Mouse (Mus musculus): Measurements from ENCODE around the gene Lrrc45.

Gene Lrrc45

GRCm38 (mm10) chr11:120704486-120705325, 9.0 kb upstream of the Lrrc45 start:
- no peak for DNase-seq (ENCODE audit: low spot score)

GRCm38 (mm10) chr11:120706120-120706519, 7.6 kb upstream of the Lrrc45 start:
- DNase-seq (ENCODE audit: low spot score) = no peak

- DNase-seq (ENCODE audit: low spot score) = no peak
These were observed 6.5 kb upstream of the Lrrc45 start for GRCm38 (mm10) chr11:120707225-120707624.

- DNase-seq (ENCODE audit: low spot score) = no peak
These were observed 5.8 kb upstream of the Lrrc45 start for GRCm38 (mm10) chr11:120707969-120708368.

GRCm38 (mm10) chr11:120709551-120709950, 4.2 kb upstream of the Lrrc45 start:
- DNase-seq (ENCODE audit: low spot score) = no peak

GRCm38 (mm10) chr11:120710672-120711071, 3.1 kb upstream of the Lrrc45 start:
- DNase-seq (ENCODE audit: low spot score) = no peak

- DNase-seq (ENCODE audit: low spot score) = no peak
These were observed 1.6 kb upstream of the Lrrc45 start for GRCm38 (mm10) chr11:120711980-120712604.

- peak; percentile 60 for DNase-seq (ENCODE audit: low spot score)
These were observed 755 bp upstream of the Lrrc45 start for GRCm38 (mm10) chr11:120712771-120713568.

- DNase-seq (ENCODE audit: low spot score) = no peak
These were observed 821 bp downstream of the Lrrc45 start for GRCm38 (mm10) chr11:120714546-120714945.

GRCm38 (mm10) chr11:120715131-120715530, 1.4 kb downstream of the Lrrc45 start:
- no peak for DNase-seq (ENCODE audit: low spot score)

GRCm38 (mm10) chr11:120719242-120719641, 5.5 kb downstream of the Lrrc45 start:
- DNase-seq (ENCODE audit: low spot score) = no peak

GRCm38 (mm10) chr11:120719841-120720376, 6.2 kb downstream of the Lrrc45 start:
- no peak for DNase-seq (ENCODE audit: low spot score)

- DNase-seq (ENCODE audit: low spot score) = peak; percentile 91
These were observed 6.7 kb downstream of the Lrrc45 start for GRCm38 (mm10) chr11:120720450-120720849.

GRCm38 (mm10) chr11:120721124-120722066, 7.7 kb downstream of the Lrrc45 start, which contains the start of gene Rac3:
TSS of gene Rac3 (plus strand) at chr11:120721470.
- peak; percentile 57 for DNase-seq (ENCODE audit: low spot score)

- no peak for DNase-seq (ENCODE audit: low spot score)
These were observed 8.4 kb downstream of the Lrrc45 start for GRCm38 (mm10) chr11:120722067-120722630.

- DNase-seq (ENCODE audit: low spot score) = no peak
These were observed 9.1 kb downstream of the Lrrc45 start for GRCm38 (mm10) chr11:120722761-120723382.

GRCm38 (mm10) chr11:120723509-120723908, 9.8 kb downstream of the Lrrc45 start:
- no peak for DNase-seq (ENCODE audit: low spot score)

GRCm38 (mm10) chr11:120726243-120727168, 12.8 kb downstream of the Lrrc45 start:
- no peak for DNase-seq (ENCODE audit: low spot score)

GRCm38 (mm10) chr11:120727169-120727527, 13.4 kb downstream of the Lrrc45 start, which contains the start of gene Dcxr:
TSS of gene Dcxr (minus strand) at chr11:120727281.
- peak; percentile 76 for DNase-seq (ENCODE audit: low spot score)

Data from urinary bladder, postnatal 25 days (tissue).